Mouse (Mus musculus) liver, postnatal 0 days (tissue): ENCODE results near the gene Spata18. TPM values are rescaled to one million over a fixed set of nuclear protein-coding genes. Genes with fewer than 3 reads are reported as not detected.

Experiments used
- ATAC-seq: fragments of 200-750 bp; cut with Nextera tagmentation; 2 replicates; pipeline ENCODE4 v1.8.0; 2017; ENCODE audit warnings: mild to moderate bottlenecking, moderate library complexity
- DNase-seq: peaks from one replicate; pipeline ENCODE4 v3.0.0-alpha.2; 2016
- H3K27ac ChIP-seq: fragments of 300-500 bp; sonication (generic); 2 replicates; pipeline ENCODE4 v1.5.1; 2014; ENCODE audit warnings: antibody characterized with exemption, moderate library complexity, mild to moderate bottlenecking, low read depth
- H3K27me3 ChIP-seq: fragments of 300-500 bp; sonication (generic); 2 replicates; pipeline ENCODE4 v1.6.1; 2014; ENCODE audit warnings: low read length, control low read depth, mixed read lengths; ENCODE audit not compliant: insufficient read depth
- H3K36me3 ChIP-seq: fragments of 300-500 bp; sonication (generic); replicated peaks from 2 replicates; pipeline ENCODE4 v1.6.1; 2014; ENCODE audit warnings: mild to moderate bottlenecking, control low read depth, low read length, moderate library complexity, mixed read lengths; ENCODE audit not compliant: insufficient read depth
- H3K4me1 ChIP-seq: fragments of 300-500 bp; sonication (generic); 2 replicates; pipeline ENCODE4 v1.6.1; 2014; ENCODE audit warnings: antibody characterized with exemption, mild to moderate bottlenecking, control low read depth; ENCODE audit not compliant: insufficient read depth
- H3K4me2 ChIP-seq: fragments of 300-500 bp; sonication (generic); 2 replicates; pipeline ENCODE4 v1.6.1; 2014; ENCODE audit warnings: low read depth, mild to moderate bottlenecking, low read length, moderate library complexity, mixed read lengths
- H3K4me3 ChIP-seq: fragments of 300-500 bp; sonication (generic); 2 replicates; pipeline ENCODE4 v1.5.1; 2014; ENCODE audit warnings: low read depth, low read length
- H3K9ac ChIP-seq: fragments of 300-500 bp; sonication (generic); replicated peaks from 2 replicates; pipeline ENCODE4 v1.6.1; 2014; ENCODE audit warnings: mild to moderate bottlenecking, moderate library complexity
- H3K9me3 ChIP-seq: fragments of 300-500 bp; sonication (generic); 2 replicates; pipeline ENCODE4 v1.6.1; 2016; ENCODE audit warnings: mild to moderate bottlenecking, control low read depth, low read length, mixed read lengths
- CTCF ChIP-seq: sonication (generic); IDR thresholded peaks from 2 replicates; pipeline ENCODE4 v1.5.1; 2016; ENCODE audit warnings: antibody characterized with exemption, low read depth
- EP300 ChIP-seq: IDR thresholded peaks from 2 replicates; pipeline ENCODE4 v1.6.1; 2016; ENCODE audit warnings: antibody characterized with exemption, low read depth, mild to moderate bottlenecking
- WGBS: fragments of 180-500 bp; shearing (Covaris S2); extraction: QIAGEN DNeasy Blood & Tissue Kit; methylation state at CpG from one replicate; pipeline ENCODE4 v1.1.7; 2014; ENCODE audit not compliant: insufficient replicate concordance; 5-methylcytosine and 5-hydroxymethylcytosine counted together
- polyA plus RNA-seq: library from polyadenylated mRNA; unstranded; fragments of >200 nt; fragmentation: Nextera tagmentation; extraction: Ambion mirVana; gene quantifications from 2 replicates; pipeline ENCODE4 v1.2.1, GENCODE M21; 2015

Gene Spata18
- not detected in 2 replicates for polyA plus RNA-seq

DNA sequence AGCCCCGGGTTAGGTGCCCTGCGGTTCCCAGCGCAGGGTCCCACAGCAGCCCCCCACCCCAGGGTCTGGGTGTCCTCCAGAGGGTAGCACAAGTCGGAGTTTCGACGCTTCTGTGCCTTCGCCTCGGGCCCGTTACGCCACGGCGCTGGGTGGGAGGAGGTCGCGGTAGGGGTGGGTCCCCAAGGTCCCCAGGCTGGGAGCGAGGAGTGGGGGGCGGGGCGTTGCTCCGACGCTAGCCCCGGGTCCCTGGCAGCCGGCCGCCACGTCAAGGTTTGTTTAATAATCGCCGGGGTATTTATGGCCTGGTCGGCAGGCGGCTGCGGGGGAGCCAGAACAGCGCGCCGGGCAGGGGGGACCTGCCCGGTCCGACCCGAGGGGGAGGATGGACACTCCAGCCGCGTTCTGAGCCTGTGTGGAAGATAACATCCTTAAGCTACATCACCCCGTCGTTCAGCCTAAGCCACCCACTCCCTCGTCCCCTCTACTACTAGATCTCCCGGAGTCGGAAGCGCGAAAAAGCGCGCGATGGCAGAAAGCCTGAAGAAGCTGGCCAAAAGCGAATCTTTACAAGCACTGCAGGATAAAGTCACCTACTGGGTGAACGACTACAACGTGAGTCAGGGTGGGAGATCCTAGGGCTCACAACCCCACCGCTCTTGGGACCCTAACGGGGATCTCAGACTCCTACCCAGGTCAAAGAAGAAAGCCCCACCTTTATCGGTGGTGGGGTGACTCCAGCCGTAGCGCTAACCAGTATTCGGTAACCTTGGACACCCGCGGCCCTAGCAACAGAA, at the start of gene Spata18:
Gene Spata18, plus strand, starts transcription at position 319 of the 794 bp plus-strand sequence.
- peaks cover 15% of the 10 kb centered on the region for H3K4me1 ChIP-seq
- peaks cover 68% of the 10 kb centered on the region for H3K27me3 ChIP-seq
- no peak for DNase-seq
- ATAC-seq, result no peak
- no peaks in the 10 kb centered on the region for H3K9me3 ChIP-seq
- H3K9ac ChIP-seq, result no peak within 1 kb of the TSS; the same call in 1 of the 2 replicates
- H3K4me2 ChIP-seq, result peak within 1 kb of the TSS; percentile 77
- H3K36me3 ChIP-seq, result no peaks in the 10 kb centered on the region
- peak within 1 kb of the TSS; percentile 51 for H3K4me3 ChIP-seq
- TF ChIP-seq EP300, result no peak
- no peak for TF ChIP-seq CTCF
- no peak within 1 kb of the TSS for H3K27ac ChIP-seq
- WGBS, result 1% methylated on average over 52 of the region's 57 CpGs

DNA sequence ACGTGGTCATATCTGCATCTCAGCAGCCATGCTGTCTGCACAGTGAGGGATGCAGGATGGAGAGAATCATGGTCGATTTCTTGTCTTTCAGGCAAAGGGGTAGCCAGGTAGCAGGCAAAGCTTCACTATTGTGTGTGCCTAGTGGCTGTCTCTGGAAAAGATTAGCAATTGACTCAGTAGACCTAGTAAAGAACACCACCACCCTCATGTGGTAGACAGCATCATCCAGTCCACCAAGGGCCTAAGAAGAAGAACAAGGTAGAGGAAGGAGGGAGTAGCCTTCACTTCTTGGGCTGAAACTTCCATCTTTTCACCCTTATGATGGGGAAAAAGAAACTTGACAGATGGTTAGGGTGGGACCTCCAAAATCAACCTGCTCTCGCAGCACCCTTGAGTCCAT, 48.3 kb upstream of the Spata18 start:
- H3K9ac ChIP-seq, result no peak overlapping the region
- H3K4me2 ChIP-seq, result no peak overlapping the region
- H3K27ac ChIP-seq, result no peak overlapping the region
- ATAC-seq (no peak), DNase-seq (no peak)
- H3K36me3 ChIP-seq, result no peaks in the 10 kb centered on the region
- 64% methylated on average over 3 of the region's 3 CpGs for WGBS
- no peaks in the 10 kb centered on the region for H3K4me1 ChIP-seq
- H3K4me3 ChIP-seq, result no peak overlapping the region
- no peaks in the 10 kb centered on the region for H3K27me3 ChIP-seq
- no peaks in the 10 kb centered on the region for H3K9me3 ChIP-seq
- TF ChIP-seq CTCF, result no peak
- no peak for TF ChIP-seq EP300

DNA sequence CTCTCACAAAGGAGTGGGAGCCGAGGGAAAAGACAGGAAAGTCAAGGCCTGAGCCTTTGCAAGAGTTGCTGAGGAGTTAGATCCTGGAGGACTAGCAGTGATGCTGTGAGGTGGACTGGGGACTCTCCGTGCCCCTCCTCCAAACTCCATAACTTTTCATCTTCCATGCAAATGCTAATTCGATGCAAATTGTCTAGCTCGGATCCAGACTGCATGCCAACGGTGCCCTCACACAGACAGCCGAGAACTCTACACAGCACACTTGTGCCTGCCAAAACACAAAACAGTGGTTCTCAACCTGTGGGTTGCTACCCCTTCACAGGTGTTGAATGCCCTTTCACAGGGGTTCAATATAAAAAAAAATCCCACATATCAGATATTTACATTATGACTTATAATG, 46.6 kb upstream of the Spata18 start:
- ATAC-seq (no peak), DNase-seq (no peak)
- no peak for TF ChIP-seq CTCF
- TF ChIP-seq EP300, result no peak
- H3K4me3 ChIP-seq, result no peak overlapping the region
- no peak overlapping the region for H3K9ac ChIP-seq
- no peaks in the 10 kb centered on the region for H3K27me3 ChIP-seq
- H3K27ac ChIP-seq, result no peak overlapping the region
- no peaks in the 10 kb centered on the region for H3K4me1 ChIP-seq
- H3K4me2 ChIP-seq, result no peak overlapping the region
- no peaks in the 10 kb centered on the region for H3K9me3 ChIP-seq
- H3K36me3 ChIP-seq, result no peaks in the 10 kb centered on the region
- WGBS, result 80% methylated on average over 6 of the region's 6 CpGs

DNA sequence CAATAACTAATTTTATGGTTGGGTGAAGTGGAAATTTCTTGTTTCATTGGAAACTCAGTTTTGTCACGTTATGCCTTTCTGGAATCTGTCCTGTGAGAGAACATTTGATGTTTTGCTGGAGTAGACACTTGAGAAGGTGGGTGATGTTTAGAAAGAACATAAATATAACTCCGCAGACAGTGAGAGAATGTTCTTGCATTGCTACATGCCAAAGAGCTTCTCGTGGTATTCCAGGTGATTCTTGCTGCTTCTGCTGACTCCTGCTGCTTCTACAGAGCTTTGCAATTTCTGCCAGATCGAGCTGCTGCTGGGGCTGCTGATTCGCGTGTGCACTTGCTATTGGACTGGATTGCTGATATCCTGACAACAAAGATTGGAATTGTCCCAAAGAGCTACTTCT, 46.2 kb upstream of the Spata18 start:
- no peak for TF ChIP-seq EP300
- no peak for TF ChIP-seq CTCF
- Histone ChIP-seq H3K4me2 (no peak overlapping the region), H3K4me3 (no peak overlapping the region), H3K9me3 (no peaks in the 10 kb centered on the region; the same call in 1 of the 2 replicates), H3K36me3 (no peaks in the 10 kb centered on the region), H3K4me1 (no peaks in the 10 kb centered on the region), H3K27me3 (no peaks in the 10 kb centered on the region), H3K27ac (no peak overlapping the region), H3K9ac (no peak overlapping the region)
- 75% methylated on average over 6 of the region's 6 CpGs for WGBS
- DNase-seq (no peak), ATAC-seq (no peak)

DNA sequence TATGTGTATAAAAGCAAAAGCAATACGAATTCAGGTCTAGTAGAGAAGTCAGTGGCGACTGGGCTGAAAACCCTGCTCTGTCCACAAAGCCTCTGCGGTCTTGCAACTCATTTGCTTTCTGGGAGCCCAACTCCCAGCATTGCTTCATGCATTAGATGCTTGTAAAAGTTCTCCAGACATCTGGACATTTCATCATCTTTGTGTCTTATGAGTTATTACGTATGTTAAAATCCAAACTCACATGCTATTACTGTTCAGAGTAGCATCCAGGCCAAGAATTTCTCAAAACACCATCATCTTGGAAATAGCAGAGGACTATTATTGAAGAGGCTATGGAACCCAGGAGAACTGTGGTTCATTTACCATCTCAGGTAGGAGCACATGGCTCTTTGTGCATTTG, 40.1 kb upstream of the Spata18 start:
- H3K27ac ChIP-seq, result no peak overlapping the region
- no peaks in the 10 kb centered on the region for H3K36me3 ChIP-seq
- WGBS, result 84% methylated on average over 4 of the region's 4 CpGs
- no peaks in the 10 kb centered on the region for H3K27me3 ChIP-seq
- H3K9me3 ChIP-seq, result no peaks in the 10 kb centered on the region; the same call in 1 of the 2 replicates
- H3K4me2 ChIP-seq, result no peak overlapping the region
- ATAC-seq, result no peak
- no peak overlapping the region for H3K9ac ChIP-seq
- no peak for TF ChIP-seq CTCF
- TF ChIP-seq EP300, result no peak
- no peak overlapping the region for H3K4me3 ChIP-seq
- DNase-seq, result no peak
- no peaks in the 10 kb centered on the region for H3K4me1 ChIP-seq

DNA sequence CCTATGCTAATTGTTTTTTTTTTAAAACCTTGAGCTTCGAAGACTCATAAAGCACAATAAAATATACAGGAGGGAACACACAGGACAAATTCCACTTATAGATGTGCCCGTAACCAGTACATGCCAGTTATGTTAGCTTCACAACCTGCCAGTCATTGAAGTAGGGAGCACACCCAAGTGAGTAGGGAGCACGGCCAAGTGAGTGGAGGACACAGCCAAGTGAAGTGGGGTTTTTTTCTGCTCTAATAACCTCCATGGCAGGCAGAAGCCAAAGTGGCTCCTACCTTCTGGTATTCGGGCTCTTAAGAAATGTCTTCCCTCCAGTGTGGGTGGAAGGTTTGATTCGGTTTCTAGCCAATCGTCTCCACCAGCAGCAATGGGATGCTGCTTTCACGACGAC, 37.9 kb upstream of the Spata18 start:
- H3K4me3 ChIP-seq, result no peak overlapping the region
- H3K36me3 ChIP-seq, result no peaks in the 10 kb centered on the region
- no peaks in the 10 kb centered on the region for H3K27me3 ChIP-seq
- no peaks in the 10 kb centered on the region for H3K4me1 ChIP-seq
- ATAC-seq (no peak), DNase-seq (no peak)
- H3K9me3 ChIP-seq, result no peaks in the 10 kb centered on the region; the same call in 1 of the 2 replicates
- no peak for TF ChIP-seq EP300
- no peak for TF ChIP-seq CTCF
- 85% methylated on average over 8 of the region's 8 CpGs for WGBS
- no peak overlapping the region for H3K27ac ChIP-seq
- no peak overlapping the region for H3K9ac ChIP-seq
- H3K4me2 ChIP-seq, result no peak overlapping the region
